18 mouse cellular contexts compared by ENCODE assay signal in the genomic region with DNA sequence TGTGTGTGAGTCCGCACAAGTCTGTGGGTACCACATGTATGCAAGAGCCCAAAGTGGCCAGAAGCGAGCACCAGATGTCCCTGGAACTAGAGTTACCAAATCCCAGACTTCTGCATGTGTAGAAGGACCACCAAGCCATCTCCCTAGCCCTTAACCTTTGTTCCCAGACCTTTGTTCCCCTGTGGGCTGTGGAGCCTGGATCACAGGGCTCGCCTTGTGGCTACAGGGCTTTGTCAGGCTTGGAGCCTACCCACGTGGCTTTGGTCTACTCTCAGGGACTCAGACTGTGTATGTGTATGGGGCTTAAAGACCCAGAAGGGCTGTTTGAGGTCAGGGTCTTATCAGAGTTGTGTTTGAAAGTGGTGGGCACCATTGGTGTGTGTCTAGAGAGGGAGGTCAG.
DNase-seq lines count a peak whose midpoint lies in the region; ATAC-seq and TF ChIP-seq lines count a peak whose summit lies in the region.
"Had no signal": no experiment of that assay in that cellular context is flagged by ENCODE, and none has a peak within 500 bp of the region (broad histone marks: within the 10 kb centered on the region; RNA-seq: fewer than 3 reads in every experiment).

No protein-coding gene starts in this region.

- ATAC-seq in hindbrain, embryonic 11.5 days (ENCODE audit: low FRiP score): no peak
- ATAC-seq in kidney, embryonic 14.5 days (ENCODE audit: low FRiP score, low TSS enrichment): no peak
- no peak for ATAC-seq in lung, embryonic 14.5 days (ENCODE audit: insufficient read depth)
- ATAC-seq in neural tube, embryonic 15.5 days (ENCODE audit: low FRiP score): no peak
- ATAC-seq: forebrain, embryonic 13.5 days had no signal

- no peak overlapping the region for H3K4me2 ChIP-seq in hindbrain, embryonic 11.5 days (replicated peaks; ENCODE audit: low read depth, low read length)
- H3K4me2 ChIP-seq in kidney, embryonic 14.5 days (replicated peaks; ENCODE audit: low read depth, low read length): no peak overlapping the region
- H3K4me2 ChIP-seq in lung, embryonic 14.5 days: no peak overlapping the region
- no peak overlapping the region for H3K4me2 ChIP-seq in neural tube, embryonic 15.5 days
- H3K4me2 ChIP-seq: embryonic facial prominence, embryonic 13.5 days; forebrain, embryonic 13.5 days; heart, embryonic 12.5 days; hindbrain, embryonic 12.5 days had no signal

- no peak overlapping the region for H3K4me3 ChIP-seq in hindbrain, embryonic 10.5 days
- H3K4me3 ChIP-seq in hindbrain, embryonic 11.5 days (ENCODE audit: low read depth, low read length): no peak overlapping the region
- no peak overlapping the region for H3K4me3 ChIP-seq in kidney, embryonic 14.5 days (ENCODE audit: low read length)
- no peak overlapping the region for H3K4me3 ChIP-seq in lung, embryonic 14.5 days (ENCODE audit: low read depth, low read length)
- no peak overlapping the region for H3K4me3 ChIP-seq in neural tube, embryonic 15.5 days (replicated peaks)
- H3K4me3 ChIP-seq: embryonic facial prominence, embryonic 13.5 days; forebrain, embryonic 13.5 days; heart, embryonic 12.5 days; hindbrain, embryonic 12.5 days had no signal

- WGBS in hindbrain, embryonic 10.5 days: 79% methylated on average over 4 of the region's 4 CpGs
- WGBS in hindbrain, embryonic 11.5 days: 86% methylated on average over 4 of the region's 4 CpGs
- WGBS in kidney, embryonic 14.5 days: 90% methylated on average over 4 of the region's 4 CpGs
- 71% methylated on average over 4 of the region's 4 CpGs for WGBS in lung, embryonic 14.5 days
- 87% methylated on average over 4 of the region's 4 CpGs for WGBS in neural tube, embryonic 15.5 days

- no peaks in the 10 kb centered on the region for H3K36me3 ChIP-seq in hindbrain, embryonic 10.5 days
- H3K36me3 ChIP-seq in hindbrain, embryonic 11.5 days (ENCODE audit: control insufficient read depth, insufficient read depth, low read length): no peaks in the 10 kb centered on the region
- H3K36me3 ChIP-seq in kidney, embryonic 14.5 days (ENCODE audit: control insufficient read depth, insufficient read depth, low read length): no peaks in the 10 kb centered on the region
- H3K36me3 ChIP-seq in lung, embryonic 14.5 days (ENCODE audit: insufficient read depth): no peaks in the 10 kb centered on the region
- H3K36me3 ChIP-seq in neural tube, embryonic 15.5 days: no peaks in the 10 kb centered on the region
- H3K36me3 ChIP-seq: embryonic facial prominence, embryonic 13.5 days; heart, embryonic 12.5 days; hindbrain, embryonic 12.5 days had no signal

- no peaks in the 10 kb centered on the region for H3K27me3 ChIP-seq in hindbrain, embryonic 10.5 days (ENCODE audit: insufficient read depth, poor library complexity, severe bottlenecking)
- no peaks in the 10 kb centered on the region for H3K27me3 ChIP-seq in hindbrain, embryonic 11.5 days (ENCODE audit: control insufficient read depth, insufficient read depth, low read length)
- no peaks in the 10 kb centered on the region for H3K27me3 ChIP-seq in kidney, embryonic 14.5 days (ENCODE audit: control insufficient read depth, insufficient read depth, low read length)
- H3K27me3 ChIP-seq in lung, embryonic 14.5 days (ENCODE audit: insufficient read depth, low read length): no peaks in the 10 kb centered on the region
- H3K27me3 ChIP-seq in neural tube, embryonic 15.5 days (replicated peaks): no peaks in the 10 kb centered on the region
- H3K27me3 ChIP-seq: embryonic facial prominence, embryonic 13.5 days; forebrain, embryonic 13.5 days; heart, embryonic 12.5 days; hindbrain, embryonic 12.5 days had no signal

- DNase-seq in hindbrain, embryonic 10.5 days (ENCODE audit: low spot score): no peak
- no peak for DNase-seq in hindbrain, embryonic 11.5 days (ENCODE audit: low spot score)
- DNase-seq in kidney, adult 9 months: peak; percentile 72
- no peak for DNase-seq in lung, embryonic 14.5 days
- no peak for DNase-seq in lung, adult 18-20 months
- DNase-seq in yolk sac, embryonic 10.5 days (ENCODE audit: low spot score): peak; percentile 65
- DNase-seq: adrenal gland, adult 2 months; adrenal gland, postnatal 25 days; cerebellum, adult 18-20 months; cerebellum, adult 9-11 months; cerebellum, postnatal 36 days; heart, adult 18-20 months had no signal

- no peak overlapping the region for H3K9ac ChIP-seq in hindbrain, embryonic 11.5 days (ENCODE audit: low read depth, low read length)
- no peak overlapping the region for H3K9ac ChIP-seq in kidney, embryonic 14.5 days (ENCODE audit: low read depth, low read length)
- H3K9ac ChIP-seq in lung, embryonic 14.5 days: no peak overlapping the region
- no peak overlapping the region for H3K9ac ChIP-seq in neural tube, embryonic 15.5 days (replicated peaks)
- H3K9ac ChIP-seq: embryonic facial prominence, embryonic 13.5 days; forebrain, embryonic 13.5 days; heart, embryonic 12.5 days; hindbrain, embryonic 12.5 days had no signal

- TF ChIP-seq CTCF in lung, embryonic 14.5 days (IDR thresholded peaks at IDR 0.05; ENCODE audit: low read depth): no peak

- H3K27ac ChIP-seq in hindbrain, embryonic 10.5 days: 0 out of 2 replicates have a peak overlapping the region, but pooled peaks have one; percentile 53
- no peak overlapping the region for H3K27ac ChIP-seq in hindbrain, embryonic 11.5 days (ENCODE audit: low read depth, low read length)
- H3K27ac ChIP-seq in kidney, embryonic 14.5 days (ENCODE audit: low read depth, low read length): no peak overlapping the region
- peak overlapping the region; percentile 71 for H3K27ac ChIP-seq in lung, embryonic 14.5 days (ENCODE audit: low read depth)
- no peak overlapping the region for H3K27ac ChIP-seq in neural tube, embryonic 15.5 days (replicated peaks)
- H3K27ac ChIP-seq: embryonic facial prominence, embryonic 13.5 days; forebrain, embryonic 13.5 days; hindbrain, embryonic 12.5 days had no signal

- peaks cover 51% of the 10 kb centered on the region for H3K4me1 ChIP-seq in hindbrain, embryonic 10.5 days (replicated peaks)
- no peaks in the 10 kb centered on the region for H3K4me1 ChIP-seq in hindbrain, embryonic 11.5 days (replicated peaks; ENCODE audit: control insufficient read depth, insufficient read depth, low read length)
- H3K4me1 ChIP-seq in kidney, embryonic 14.5 days (ENCODE audit: control insufficient read depth, insufficient read depth, low read length): peaks cover 17% of the 10 kb centered on the region
- peaks cover 6% of the 10 kb centered on the region; the same call in 1 of the 2 replicates for H3K4me1 ChIP-seq in lung, embryonic 14.5 days (ENCODE audit: insufficient read depth)
- H3K4me1 ChIP-seq in neural tube, embryonic 15.5 days: peaks cover 16% of the 10 kb centered on the region

- H3K9me3 ChIP-seq in hindbrain, embryonic 10.5 days: no peaks in the 10 kb centered on the region
- H3K9me3 ChIP-seq in hindbrain, embryonic 11.5 days (ENCODE audit: control insufficient read depth, low read length): no peaks in the 10 kb centered on the region
- no peaks in the 10 kb centered on the region for H3K9me3 ChIP-seq in kidney, embryonic 14.5 days (ENCODE audit: control insufficient read depth, low read length)
- no peaks in the 10 kb centered on the region for H3K9me3 ChIP-seq in lung, embryonic 14.5 days (ENCODE audit: low read depth, low read length)
- no peaks in the 10 kb centered on the region for H3K9me3 ChIP-seq in neural tube, embryonic 15.5 days (replicated peaks)
- H3K9me3 ChIP-seq: embryonic facial prominence, embryonic 13.5 days; forebrain, embryonic 13.5 days; heart, embryonic 12.5 days; hindbrain, embryonic 12.5 days had no signal

Comparison
In these comparisons a context has a peak if more than half of its experiments do, and no peak if none do; other contexts are left out.
1. H3K27ac ChIP-seq: peak in hindbrain, embryonic 10.5 days (single experiment) and lung, embryonic 14.5 days (single experiment); none in hindbrain, embryonic 11.5 days (single experiment), kidney, embryonic 14.5 days (single experiment) and neural tube, embryonic 15.5 days (single experiment).
2. DNase-seq: peak in kidney, adult 9 months (single experiment) and yolk sac, embryonic 10.5 days (single experiment); none in hindbrain, embryonic 10.5 days (single experiment), hindbrain, embryonic 11.5 days (single experiment), lung, embryonic 14.5 days (single experiment) and lung, adult 18-20 months (0 of 2).